Mouse (Mus musculus) liver, adult 2 months (tissue): ENCODE data around the gene Sept4.

Experiments used
- CTCF ChIP-seq: fragments of 200-500 bp; IDR thresholded peaks from 2 replicates; pipeline ENCODE4 v1.5.1; 2011; ENCODE audit warnings: low read depth, low read length, control low read depth
- POLR2A ChIP-seq: fragments of 200-500 bp; IDR thresholded peaks from 2 replicates; pipeline ENCODE4 v1.6.1; 2011; ENCODE audit warnings: low read length, control low read depth; ENCODE audit not compliant: insufficient read depth; ENCODE audit errors: extremely low read depth

- TF ChIP-seq CTCF (no peak), POLR2A (no peak)
These were observed 70.1 kb downstream of the Sept4 start for GRCm38 (mm10) chr11:87638793-87639192.
